Mouse (Mus musculus) layer of hippocampus, adult 8-10 months (tissue): ENCODE results near the gene Slc25a45. TPM values are rescaled to one million over a fixed set of nuclear protein-coding genes. Genes with fewer than 3 reads are reported as not detected.
A peak's percentile ranks its signal among the peaks of the same experiment; 100 is the strongest.

Experiments used
- DNase-seq, 2 experiments: peaks; one replicate each; pipeline ENCODE4 v3.0.0; 2022; ENCODE audit warnings: low spot score in 2 of 2
- total RNA-seq, 4 experiments: library from RNA; stranded (reverse); gene quantifications; 2 replicates each; pipeline ENCODE4 v1.2.4; 2022

Slc25a45 gene
- total RNA-seq, 4 experiments from 2014 or later = 3.1 to 7.1 (median 4.5) TPM

GRCm38 (mm10) chr19:5889211-5889610, 11.6 kb downstream of the Slc25a45 start:
- DNase-seq = no peak

GRCm38 (mm10) chr19:5891521-5892258, 14.1 kb downstream of the Slc25a45 start:
- no peak for DNase-seq

- no peak for DNase-seq
Measured at GRCm38 (mm10) chr19:5892262-5892661, 14.7 kb downstream of the Slc25a45 start.

- no peak for DNase-seq
Measured at GRCm38 (mm10) chr19:5892735-5893134, 15.1 kb downstream of the Slc25a45 start.

GRCm38 (mm10) chr19:5893282-5894001, 15.8 kb downstream of the Slc25a45 start:
- no peak for DNase-seq

- DNase-seq = peak; percentile 93 to 94
Measured at GRCm38 (mm10) chr19:5894002-5894678, 16.5 kb downstream of the Slc25a45 start, which contains the start of gene Tigd3. Tigd3 (minus strand) TSS chr19:5894149.

GRCm38 (mm10) chr19:5907275-5907674, 29.7 kb downstream of the Slc25a45 start:
- no peak for DNase-seq

- no peak for DNase-seq
Measured at GRCm38 (mm10) chr19:5910221-5910620, 32.6 kb downstream of the Slc25a45 start.

GRCm38 (mm10) chr19:5911430-5912102, 34.0 kb downstream of the Slc25a45 start:
- DNase-seq = no peak

GRCm38 (mm10) chr19:5912103-5913006, 34.7 kb downstream of the Slc25a45 start:
- peak; percentile 98 to 99 for DNase-seq

GRCm38 (mm10) chr19:5913007-5913719, 35.6 kb downstream of the Slc25a45 start, which contains the start of gene Dpf2:
Dpf2 (minus strand) TSS chr19:5913010.
- no peak for DNase-seq

GRCm38 (mm10) chr19:5921715-5922114, 44.1 kb downstream of the Slc25a45 start:
- no peak for DNase-seq

GRCm38 (mm10) chr19:5922119-5922942, 44.7 kb downstream of the Slc25a45 start:
- DNase-seq = no peak

- no peak for DNase-seq
Measured at GRCm38 (mm10) chr19:5922963-5923362, 45.4 kb downstream of the Slc25a45 start.

GRCm38 (mm10) chr19:5923990-5924712, 46.5 kb downstream of the Slc25a45 start:
- DNase-seq = peak; percentile 62 to 88

- DNase-seq = peak; percentile 84 to 88
Measured at GRCm38 (mm10) chr19:5924713-5925093, 47.1 kb downstream of the Slc25a45 start, which contains the start of gene Cdc42ep2. Cdc42ep2 (minus strand) TSS chr19:5924816.

GRCm38 (mm10) chr19:5925311-5925855, 47.8 kb downstream of the Slc25a45 start:
- DNase-seq = no peak

- no peak for DNase-seq
Measured at GRCm38 (mm10) chr19:5927026-5927425, 49.4 kb downstream of the Slc25a45 start.
